Mouse (Mus musculus): ENCODE measurements around the gene Wdr11. TPM values are rescaled to one million over a fixed set of nuclear protein-coding genes. Genes with fewer than 3 reads are reported as not detected.

The Wdr11 gene
- polyA plus RNA-seq, 1 experiment from 2014 or later, result 44.7 TPM

DNA sequence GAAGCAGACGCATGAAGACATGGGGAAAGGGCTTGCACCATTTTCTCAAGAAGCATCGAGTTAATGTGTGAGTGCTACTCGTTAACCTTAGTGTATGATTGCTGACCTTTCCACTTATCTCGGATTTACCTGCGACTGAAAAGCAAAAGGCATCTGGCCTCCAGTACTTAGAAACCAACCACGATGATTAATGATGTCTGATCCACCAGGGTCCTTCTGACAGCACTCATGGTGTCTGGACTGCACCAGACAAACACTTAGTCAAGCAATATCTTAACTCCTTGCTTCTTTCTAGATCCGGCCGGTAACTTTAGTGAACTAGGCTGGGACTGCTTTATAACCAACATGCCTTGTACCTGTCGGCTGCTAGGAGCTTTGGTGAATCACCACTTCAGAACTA, 45.3 kb downstream of the Wdr11 start:
- H3K4me3 ChIP-seq, result no peak overlapping the region
- no peak overlapping the region for H3K27ac ChIP-seq
- no peaks in the 10 kb centered on the region for H3K9me3 ChIP-seq (replicated peaks)
- no peak overlapping the region for H3K9ac ChIP-seq
- no peak overlapping the region for H3K4me2 ChIP-seq (replicated peaks)
- peaks cover 44% of the 10 kb centered on the region for H3K36me3 ChIP-seq
- H3K4me1 ChIP-seq, result no peaks in the 10 kb centered on the region
- no peak for ATAC-seq (ENCODE audit: low FRiP score)
- 89% methylated on average over 9 of the region's 9 CpGs for WGBS
- no peaks in the 10 kb centered on the region for H3K27me3 ChIP-seq

DNA sequence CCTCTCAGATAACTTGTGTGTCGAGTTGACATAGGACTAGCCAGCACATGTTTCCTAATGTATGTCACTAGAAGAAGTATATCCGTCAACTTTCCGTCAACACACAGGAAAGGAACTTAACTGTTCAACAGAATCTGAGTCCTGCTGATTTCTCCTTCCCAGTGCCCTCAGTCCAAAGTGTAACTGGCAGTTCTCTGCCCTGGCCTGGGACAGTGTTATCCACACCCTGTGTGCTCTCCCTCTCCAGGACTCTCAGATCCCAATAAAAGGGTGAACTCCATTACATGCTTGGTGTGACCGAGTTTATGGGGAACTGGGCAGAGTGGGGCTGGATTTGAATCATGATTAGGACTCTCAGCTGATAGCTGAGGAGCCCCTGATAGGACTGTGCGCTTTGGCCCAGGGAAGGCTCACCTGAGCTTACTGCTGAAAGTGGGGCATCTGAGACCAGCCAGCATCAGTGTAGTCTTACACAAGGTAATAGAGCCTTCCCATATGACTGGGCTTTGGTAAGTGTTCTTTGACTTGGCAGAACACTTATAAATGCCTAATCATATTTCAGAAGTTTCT, 46.3 kb downstream of the Wdr11 start:
- no peak overlapping the region for H3K4me2 ChIP-seq (replicated peaks)
- no peaks in the 10 kb centered on the region for H3K27me3 ChIP-seq
- no peak overlapping the region for H3K27ac ChIP-seq
- H3K36me3 ChIP-seq, result peaks cover 34% of the 10 kb centered on the region
- H3K9ac ChIP-seq, result no peak overlapping the region
- H3K4me3 ChIP-seq, result no peak overlapping the region
- ATAC-seq (ENCODE audit: low FRiP score), result no peak
- no peaks in the 10 kb centered on the region for H3K4me1 ChIP-seq
- H3K9me3 ChIP-seq (replicated peaks), result no peaks in the 10 kb centered on the region
- 87% methylated on average over 5 of the region's 5 CpGs for WGBS

DNA sequence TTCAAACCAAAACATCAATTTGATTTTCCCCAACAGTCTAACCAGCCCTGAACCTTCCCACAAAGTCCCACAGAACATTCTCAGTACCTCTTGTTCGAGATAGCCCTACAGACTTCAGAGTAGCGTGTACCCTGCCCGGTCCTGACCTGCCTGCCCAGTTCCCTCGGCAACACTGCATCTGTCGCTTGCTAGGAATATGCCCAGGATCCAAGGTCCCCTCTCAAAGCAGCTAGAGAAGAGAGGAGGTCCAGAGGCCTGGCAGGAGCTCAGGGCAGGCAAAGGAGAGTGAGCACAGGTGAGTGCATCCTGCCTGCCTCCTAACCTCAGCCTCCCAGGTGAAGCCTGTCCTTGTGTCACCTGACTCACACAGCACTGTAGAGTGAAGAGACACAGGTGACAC, 47.3 kb downstream of the Wdr11 start:
- H3K9ac ChIP-seq, result no peak overlapping the region
- peaks cover 26% of the 10 kb centered on the region for H3K36me3 ChIP-seq
- H3K4me3 ChIP-seq, result no peak overlapping the region
- no peaks in the 10 kb centered on the region for H3K9me3 ChIP-seq (replicated peaks)
- H3K4me2 ChIP-seq (replicated peaks), result no peak overlapping the region
- WGBS, result 94% methylated on average over 5 of the region's 5 CpGs
- ATAC-seq (ENCODE audit: low FRiP score), result no peak
- H3K27me3 ChIP-seq, result no peaks in the 10 kb centered on the region
- no peak overlapping the region for H3K27ac ChIP-seq
- no peaks in the 10 kb centered on the region for H3K4me1 ChIP-seq

DNA sequence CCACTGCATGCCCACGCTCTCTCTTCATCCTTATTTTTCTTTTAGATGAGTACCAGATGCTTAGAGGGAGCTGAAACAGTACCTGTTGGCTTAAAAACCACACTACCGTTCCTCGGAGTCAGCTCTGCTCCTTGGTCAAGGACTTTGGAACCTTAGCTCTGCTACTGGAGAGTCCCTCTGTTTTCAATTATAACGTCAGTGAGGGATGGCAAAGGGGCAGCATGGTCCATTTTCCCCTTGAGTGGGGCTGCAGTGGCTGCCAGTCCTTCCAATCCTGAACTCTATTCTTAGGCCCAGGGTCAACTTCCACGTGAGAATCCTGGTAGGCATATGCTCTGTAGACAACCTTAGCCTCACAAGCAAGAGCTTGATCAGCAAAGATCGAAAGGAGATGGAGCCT, 48.2 kb downstream of the Wdr11 start:
- H3K4me1 ChIP-seq, result no peaks in the 10 kb centered on the region
- no peak overlapping the region for H3K4me2 ChIP-seq (replicated peaks)
- no peak overlapping the region for H3K4me3 ChIP-seq
- no peaks in the 10 kb centered on the region for H3K27me3 ChIP-seq
- WGBS, result 74% methylated on average over 6 of the region's 6 CpGs
- ATAC-seq (ENCODE audit: low FRiP score), result no peak
- H3K36me3 ChIP-seq, result peaks cover 18% of the 10 kb centered on the region
- H3K9me3 ChIP-seq (replicated peaks), result no peaks in the 10 kb centered on the region
- no peak overlapping the region for H3K9ac ChIP-seq
- no peak overlapping the region for H3K27ac ChIP-seq

DNA sequence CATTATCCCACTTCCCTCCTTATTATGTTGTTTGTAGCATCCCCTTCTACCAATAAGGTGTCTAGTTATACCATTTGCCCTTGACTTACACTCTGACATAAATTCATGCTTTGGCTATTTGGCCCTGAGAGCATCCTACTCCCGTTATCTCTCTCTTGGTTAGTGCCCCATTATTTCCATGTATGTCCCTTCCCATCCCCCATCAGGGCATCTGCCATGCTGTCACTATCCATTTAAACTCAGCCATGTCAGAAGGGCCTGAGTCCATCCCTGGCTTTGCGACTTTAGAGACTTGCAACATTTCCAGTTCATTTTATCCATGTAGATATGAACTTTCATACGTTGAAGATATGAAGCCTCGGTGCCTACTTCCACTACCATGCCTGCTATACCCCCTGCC, 51.6 kb downstream of the Wdr11 start:
- ATAC-seq (ENCODE audit: low FRiP score), result no peak
- Histone ChIP-seq H3K36me3 (no peaks in the 10 kb centered on the region), H3K27ac (no peak overlapping the region), H3K9me3 (replicated peaks) (no peaks in the 10 kb centered on the region), H3K4me2 (replicated peaks) (no peak overlapping the region), H3K27me3 (no peaks in the 10 kb centered on the region), H3K9ac (no peak overlapping the region), H3K4me1 (no peaks in the 10 kb centered on the region), H3K4me3 (no peak overlapping the region)
- 92% methylated on average over 4 of the region's 4 CpGs for WGBS

DNA sequence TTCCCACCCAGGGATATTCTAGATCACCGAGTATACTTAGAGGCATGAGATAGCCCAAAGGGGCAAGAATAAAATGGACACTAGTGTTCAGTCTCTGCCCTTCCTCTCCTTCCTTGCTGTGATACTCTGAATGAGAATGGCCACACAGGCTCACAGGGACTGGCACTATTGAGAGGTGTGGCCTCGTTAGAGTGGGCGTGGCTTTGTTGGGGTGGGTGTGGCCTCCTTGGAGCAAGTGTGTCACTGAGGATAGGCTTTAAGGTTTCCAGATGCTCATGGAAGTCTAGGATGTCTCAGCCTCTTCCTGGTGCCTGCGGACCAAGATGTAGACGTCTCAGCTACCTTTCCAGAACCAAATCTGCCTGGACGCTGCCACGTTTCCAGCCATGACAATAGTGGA, 56.1 kb downstream of the Wdr11 start:
- Histone ChIP-seq H3K27me3 (0 out of 2 replicates have a peak, but pooled peaks cover 10% of the 10 kb centered on the region), H3K27ac (no peak overlapping the region), H3K4me2 (replicated peaks) (no peak overlapping the region), H3K4me3 (no peak overlapping the region), H3K9ac (no peak overlapping the region), H3K36me3 (no peaks in the 10 kb centered on the region), H3K4me1 (peaks cover 7% of the 10 kb centered on the region; the same call in 1 of the 2 replicates), H3K9me3 (replicated peaks) (no peaks in the 10 kb centered on the region)
- WGBS, result 74% methylated on average over 7 of the region's 7 CpGs
- no peak for ATAC-seq (ENCODE audit: low FRiP score)

DNA sequence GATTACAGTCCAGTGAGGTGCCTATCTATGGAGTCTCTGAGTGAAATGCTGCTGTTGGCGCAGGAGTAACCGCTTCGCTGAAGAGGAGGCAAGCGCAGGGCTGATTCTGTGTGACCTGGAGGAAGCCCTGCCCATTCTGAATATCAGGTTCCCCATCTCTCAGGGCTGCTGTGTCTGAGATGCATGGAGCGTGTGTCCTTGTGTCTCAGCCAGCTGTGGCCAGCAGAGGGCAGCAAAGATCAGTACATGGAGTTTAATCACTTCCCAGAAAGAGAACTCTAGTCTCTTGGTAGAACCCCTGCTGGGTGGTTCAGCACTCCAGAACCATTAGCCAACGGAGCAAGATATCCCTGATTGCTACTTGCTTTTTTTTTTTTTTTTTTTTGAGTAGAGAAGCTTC, 57.3 kb downstream of the Wdr11 start:
- peak; percentile 38 for ATAC-seq (ENCODE audit: low FRiP score)
- no peaks in the 10 kb centered on the region for H3K9me3 ChIP-seq (replicated peaks)
- WGBS, result 5% methylated on average over 6 of the region's 6 CpGs

DNA sequence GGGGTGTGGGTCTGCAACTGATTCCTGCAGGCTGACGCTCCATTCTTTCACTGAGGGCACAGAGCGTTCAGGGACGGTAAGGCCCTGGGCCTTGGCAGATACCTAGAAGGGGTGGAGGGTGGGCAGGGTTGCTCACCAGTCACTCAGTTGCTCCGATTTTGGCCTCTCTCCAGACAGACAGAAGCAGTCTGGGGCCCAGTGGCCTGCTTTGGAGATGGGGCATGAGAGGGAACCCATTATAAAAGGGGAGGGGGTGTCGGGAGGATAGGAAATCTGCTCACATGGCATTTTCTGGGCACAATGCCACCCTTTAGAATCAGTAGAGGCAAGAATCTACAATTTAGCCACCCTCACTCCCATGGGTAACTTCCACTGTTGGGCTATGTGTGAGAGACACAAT, 59.1 kb downstream of the Wdr11 start:
- no peaks in the 10 kb centered on the region for H3K36me3 ChIP-seq
- H3K4me3 ChIP-seq, result no peak overlapping the region
- no peak overlapping the region for H3K4me2 ChIP-seq (replicated peaks)
- 79% methylated on average over 5 of the region's 5 CpGs for WGBS
- H3K9ac ChIP-seq, result no peak overlapping the region
- no peak for ATAC-seq (ENCODE audit: low FRiP score)
- H3K4me1 ChIP-seq, result peaks cover 20% of the 10 kb centered on the region
- no peak overlapping the region for H3K27ac ChIP-seq
- H3K9me3 ChIP-seq (replicated peaks), result no peaks in the 10 kb centered on the region
- H3K27me3 ChIP-seq, result peaks cover 21% of the 10 kb centered on the region; the same call in 1 of the 2 replicates

More for the DNA sequence above, 57.3 kb downstream of the Wdr11 start:
- H3K9ac ChIP-seq, result no peak overlapping the region
- H3K4me3 ChIP-seq, result no peak overlapping the region
- H3K27me3 ChIP-seq, result 0 out of 2 replicates have a peak, but pooled peaks cover 14% of the 10 kb centered on the region
- H3K36me3 ChIP-seq, result no peaks in the 10 kb centered on the region
- H3K27ac ChIP-seq, result no peak overlapping the region
- peaks cover 8% of the 10 kb centered on the region for H3K4me1 ChIP-seq
- H3K4me2 ChIP-seq (replicated peaks), result no peak overlapping the region

DNA sequence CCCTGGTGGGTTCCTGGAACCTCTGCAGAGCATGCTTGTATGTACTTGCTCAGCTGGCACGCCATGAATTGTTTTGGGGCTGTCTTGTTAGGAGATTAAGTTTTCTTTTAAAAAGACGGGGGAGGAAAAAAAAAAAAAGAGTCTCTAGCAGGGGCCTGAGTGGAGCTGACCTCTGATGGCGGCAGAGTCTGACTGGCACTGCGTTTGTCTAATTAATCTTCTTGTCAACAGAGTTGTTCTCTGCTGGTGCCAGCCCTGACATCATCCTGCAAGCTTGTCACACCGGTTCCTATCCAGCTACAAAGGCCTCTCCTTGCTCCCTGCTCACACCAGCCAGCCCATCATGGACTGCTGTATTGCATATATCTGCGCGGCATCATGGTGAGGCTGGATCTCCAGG, 60.1 kb downstream of the Wdr11 start:
- no peaks in the 10 kb centered on the region for H3K9me3 ChIP-seq (replicated peaks)
- no peak overlapping the region for H3K9ac ChIP-seq
- H3K27ac ChIP-seq, result no peak overlapping the region
- no peak overlapping the region for H3K4me2 ChIP-seq (replicated peaks)
- H3K4me3 ChIP-seq, result no peak overlapping the region
- WGBS, result 38% methylated on average over 7 of the region's 7 CpGs
- peaks cover 25% of the 10 kb centered on the region; the same call in 1 of the 2 replicates for H3K27me3 ChIP-seq
- ATAC-seq (ENCODE audit: low FRiP score), result no peak
- H3K4me1 ChIP-seq, result peaks cover 27% of the 10 kb centered on the region
- H3K36me3 ChIP-seq, result no peaks in the 10 kb centered on the region

DNA sequence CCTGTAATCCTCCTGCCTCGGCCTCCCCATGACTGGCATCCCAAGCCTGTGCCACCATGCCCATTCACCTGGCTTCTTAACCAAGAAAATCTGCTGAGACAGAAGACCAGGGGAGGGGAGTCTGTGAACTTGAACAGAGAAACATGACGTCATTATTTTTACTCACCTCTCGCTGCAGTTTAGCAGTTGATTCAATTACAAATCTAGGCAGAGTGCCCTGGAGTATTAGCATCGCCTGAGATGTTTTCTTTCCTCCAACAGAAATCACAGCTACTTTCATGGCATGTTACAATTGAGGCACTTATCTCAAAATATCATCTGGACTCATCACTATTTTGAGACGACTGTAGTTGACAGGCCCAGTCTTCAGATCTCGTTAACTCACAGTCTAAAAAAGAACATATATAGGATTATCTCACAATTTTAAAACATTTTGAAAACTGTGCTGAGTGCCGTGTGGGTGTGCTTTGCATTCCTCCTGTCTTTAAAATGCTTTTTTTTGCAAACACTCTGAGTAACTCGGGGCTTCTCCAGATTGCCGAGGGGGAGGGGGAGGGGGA, 61.3 kb downstream of the Wdr11 start:
- peaks cover 25% of the 10 kb centered on the region; the same call in 1 of the 2 replicates for H3K27me3 ChIP-seq
- H3K27ac ChIP-seq, result no peak overlapping the region

DNA sequence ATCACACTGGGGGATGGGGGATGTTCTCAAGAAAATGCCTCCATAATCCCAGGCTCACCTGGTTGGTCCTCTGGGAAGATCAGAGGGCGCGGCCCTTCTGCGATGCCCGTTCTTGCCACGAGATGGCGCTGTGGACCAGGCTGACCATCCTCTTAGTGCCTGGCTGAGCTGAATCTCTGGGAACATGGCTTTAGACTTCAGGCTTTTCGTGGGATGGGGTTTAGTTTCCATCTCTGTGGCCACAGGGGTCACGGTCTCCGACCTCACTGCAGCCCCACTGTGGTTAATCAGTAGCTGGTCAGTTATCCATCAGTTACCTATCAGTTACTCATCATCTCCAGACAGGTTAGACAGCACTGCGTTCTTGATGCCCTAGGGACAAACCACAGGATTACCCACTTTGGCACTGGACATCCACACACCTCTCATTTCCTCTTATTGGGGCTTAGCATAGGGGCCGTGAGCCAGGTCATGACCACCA, 62.2 kb downstream of the Wdr11 start:
- peak; percentile 38; the same call in 1 of the 2 replicates for ATAC-seq (ENCODE audit: low FRiP score)
- Histone ChIP-seq H3K27me3 (peaks cover 25% of the 10 kb centered on the region; the same call in 1 of the 2 replicates), H3K9me3 (replicated peaks) (no peaks in the 10 kb centered on the region), H3K4me3 (no peak overlapping the region), H3K36me3 (no peaks in the 10 kb centered on the region), H3K4me2 (replicated peaks) (no peak overlapping the region), H3K9ac (no peak overlapping the region), H3K27ac (no peak overlapping the region), H3K4me1 (peaks cover 25% of the 10 kb centered on the region)
- WGBS, result 8% methylated on average over 11 of the region's 11 CpGs

More for the DNA sequence above, 61.3 kb downstream of the Wdr11 start:
- Histone ChIP-seq H3K36me3 (no peaks in the 10 kb centered on the region), H3K9me3 (replicated peaks) (no peaks in the 10 kb centered on the region), H3K9ac (no peak overlapping the region), H3K4me1 (peaks cover 27% of the 10 kb centered on the region), H3K4me3 (no peak overlapping the region), H3K4me2 (replicated peaks) (no peak overlapping the region)
- WGBS, result 64% methylated on average over 8 of the region's 9 CpGs
- ATAC-seq (ENCODE audit: low FRiP score), result no peak

DNA sequence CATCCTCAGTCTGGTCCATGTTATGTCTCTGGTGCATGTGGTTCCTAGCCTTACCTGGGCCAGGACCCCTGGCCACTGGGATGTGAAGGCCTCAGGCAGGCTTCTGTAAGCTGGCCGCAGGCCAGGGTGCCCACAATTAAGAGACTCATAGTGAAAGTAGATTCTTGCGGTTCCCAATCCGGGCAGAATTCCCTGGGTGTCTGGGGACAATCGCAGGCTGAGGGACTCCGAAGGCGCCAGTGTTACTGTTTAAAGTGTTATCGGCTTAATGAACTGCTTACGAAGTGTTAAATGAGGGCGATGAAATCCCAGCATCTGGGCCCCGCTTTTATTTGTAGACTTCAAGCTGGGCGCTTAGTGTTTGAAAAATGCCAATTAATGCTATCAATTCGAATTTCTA, 63.3 kb downstream of the Wdr11 start:
- H3K4me2 ChIP-seq (replicated peaks), result no peak overlapping the region
- H3K9ac ChIP-seq, result no peak overlapping the region
- peaks cover 25% of the 10 kb centered on the region; the same call in 1 of the 2 replicates for H3K27me3 ChIP-seq
- 47% methylated on average over 12 of the region's 12 CpGs for WGBS
- ATAC-seq (ENCODE audit: low FRiP score), result no peak
- H3K9me3 ChIP-seq (replicated peaks), result no peaks in the 10 kb centered on the region
- H3K27ac ChIP-seq, result no peak overlapping the region
- peaks cover 25% of the 10 kb centered on the region for H3K4me1 ChIP-seq
- H3K4me3 ChIP-seq, result no peak overlapping the region
- no peaks in the 10 kb centered on the region for H3K36me3 ChIP-seq
